Mouse (Mus musculus): ENCODE results near the gene Wfdc17. TPM values are rescaled to one million over a fixed set of nuclear protein-coding genes. Genes with fewer than 3 reads are reported as not detected.

Wfdc17 gene
- 9.5 TPM for polyA plus RNA-seq (2014; fragmentation: Illumina TruSeq; extraction: RNeasy Lipid Tissue Mini Kit (QIAGEN cat#74804); ENCODE audit: low read depth, low replicate concordance)

GRCm38 (mm10) chr11:83703705-83704104 is at the start of gene Wfdc17:
Wfdc17 (plus strand) TSS chr11:83703991.

GRCm38 (mm10) chr11:83662204-83662603 is 41.6 kb upstream of the Wfdc17 start, which contains the start of gene Ccl4:
Ccl4 (plus strand) TSS chr11:83662584.

DNA sequence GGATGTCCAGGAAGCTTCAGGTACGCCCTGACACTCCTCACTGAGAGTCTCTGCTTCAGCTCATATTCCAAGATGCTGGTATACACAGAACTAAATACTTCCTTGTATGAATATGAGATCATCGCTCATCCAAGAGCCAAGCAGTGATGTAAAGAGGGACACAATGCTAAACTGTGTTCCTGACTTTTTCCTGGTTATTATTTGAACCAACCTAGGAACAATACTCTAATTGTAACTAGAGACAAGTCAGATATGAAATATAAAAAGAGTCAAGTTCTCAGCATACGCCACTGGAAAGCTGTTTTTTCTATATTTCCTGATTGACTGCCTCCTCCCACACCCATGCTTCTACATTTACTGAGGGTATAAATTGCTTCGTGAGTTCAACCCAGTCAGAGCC is 4.9 kb downstream of the Wfdc17 start, which contains the start of gene Wfdc18:
Wfdc18 (plus strand) TSS at position 301 of the 400 bp plus-strand sequence.

GRCm38 (mm10) chr11:83746681-83747080 is 42.9 kb downstream of the Wfdc17 start, which contains the start of gene Wfdc21:
Wfdc21 (plus strand) TSS chr11:83746940.

DNA sequence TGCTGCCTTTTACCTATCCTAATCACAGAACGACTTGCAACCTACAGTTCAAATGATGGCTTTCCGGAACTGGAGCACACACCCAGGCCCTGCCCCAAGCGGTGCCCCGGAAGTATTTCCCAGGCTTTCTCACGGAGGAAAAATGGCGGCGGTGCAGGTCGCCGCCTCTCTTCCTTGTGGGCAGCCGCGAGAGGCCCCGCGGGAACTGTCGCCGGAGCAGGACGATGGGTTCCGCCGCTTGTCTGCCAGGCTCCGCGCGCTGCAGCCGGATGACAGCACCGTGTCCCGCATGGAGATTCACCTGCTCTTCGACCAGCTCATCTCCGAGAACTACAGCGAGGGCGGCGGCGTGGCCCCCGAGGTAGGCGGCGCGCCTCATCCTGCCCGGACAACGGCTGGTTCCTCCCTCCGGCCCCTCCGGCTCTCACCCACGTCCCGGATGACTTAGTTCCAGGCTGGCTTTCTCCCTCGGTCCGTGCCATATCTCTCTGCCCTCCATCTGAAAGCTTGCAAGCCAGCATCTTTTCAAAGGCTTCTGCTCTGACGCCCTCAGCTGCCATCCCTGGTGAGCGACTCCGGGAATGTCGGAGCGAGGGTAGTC is 49.9 kb downstream of the Wfdc17 start, which contains the start of gene Heatr6:
Heatr6 (plus strand) TSS at position 116 of the 601 bp plus-strand sequence.

Other genes with a start within 250 kb of the Wfdc17 start
- gene Mmp28, start 240.9 kb upstream of the Wfdc17 start, polyA plus RNA-seq (2014; fragmentation: Illumina TruSeq; extraction: RNeasy Lipid Tissue Mini Kit (QIAGEN cat#74804); ENCODE audit: low read depth, low replicate concordance), result 0.18 TPM
- 156 TPM for gene Taf15, start 230.9 kb upstream of the Wfdc17 start, polyA plus RNA-seq (2014; fragmentation: Illumina TruSeq; extraction: RNeasy Lipid Tissue Mini Kit (QIAGEN cat#74804); ENCODE audit: low read depth, low replicate concordance)
- gene Heatr9, start 181.8 kb upstream of the Wfdc17 start, polyA plus RNA-seq (2014; fragmentation: Illumina TruSeq; extraction: RNeasy Lipid Tissue Mini Kit (QIAGEN cat#74804); ENCODE audit: low read depth, low replicate concordance), result 30.0 TPM
- gene Ccl5, start 173.5 kb upstream of the Wfdc17 start, polyA plus RNA-seq (2014; fragmentation: Illumina TruSeq; extraction: RNeasy Lipid Tissue Mini Kit (QIAGEN cat#74804); ENCODE audit: low read depth, low replicate concordance), result 0.52 TPM
- 0.24 TPM for gene Ccl9, start 125.4 kb upstream of the Wfdc17 start, polyA plus RNA-seq (2014; fragmentation: Illumina TruSeq; extraction: RNeasy Lipid Tissue Mini Kit (QIAGEN cat#74804); ENCODE audit: low read depth, low replicate concordance)
- gene Ccl6, start 110.9 kb upstream of the Wfdc17 start, polyA plus RNA-seq (2014; fragmentation: Illumina TruSeq; extraction: RNeasy Lipid Tissue Mini Kit (QIAGEN cat#74804); ENCODE audit: low read depth, low replicate concordance), result 0.76 TPM
- gene Rpl9-ps1, start 58.4 kb upstream of the Wfdc17 start, polyA plus RNA-seq (2014; fragmentation: Illumina TruSeq; extraction: RNeasy Lipid Tissue Mini Kit (QIAGEN cat#74804); ENCODE audit: low read depth, low replicate concordance), result not detected
- gene Ccl3, start 54.6 kb upstream of the Wfdc17 start, polyA plus RNA-seq (2014; fragmentation: Illumina TruSeq; extraction: RNeasy Lipid Tissue Mini Kit (QIAGEN cat#74804); ENCODE audit: low read depth, low replicate concordance), result not detected
- gene Ccl4, start 41.4 kb upstream of the Wfdc17 start, polyA plus RNA-seq (2014; fragmentation: Illumina TruSeq; extraction: RNeasy Lipid Tissue Mini Kit (QIAGEN cat#74804); ENCODE audit: low read depth, low replicate concordance), result not detected
- gene Wfdc18, start 5.0 kb downstream of the Wfdc17 start, polyA plus RNA-seq (2014; fragmentation: Illumina TruSeq; extraction: RNeasy Lipid Tissue Mini Kit (QIAGEN cat#74804); ENCODE audit: low read depth, low replicate concordance), result 0.62 TPM
- not detected for gene Wfdc21, start 42.9 kb downstream of the Wfdc17 start, polyA plus RNA-seq (2014; fragmentation: Illumina TruSeq; extraction: RNeasy Lipid Tissue Mini Kit (QIAGEN cat#74804); ENCODE audit: low read depth, low replicate concordance)
- gene Heatr6, start 49.7 kb downstream of the Wfdc17 start, polyA plus RNA-seq (2014; fragmentation: Illumina TruSeq; extraction: RNeasy Lipid Tissue Mini Kit (QIAGEN cat#74804); ENCODE audit: low read depth, low replicate concordance), result 2.6 TPM
- gene Hnf1b, start 146.1 kb downstream of the Wfdc17 start, polyA plus RNA-seq (2014; fragmentation: Illumina TruSeq; extraction: RNeasy Lipid Tissue Mini Kit (QIAGEN cat#74804); ENCODE audit: low read depth, low replicate concordance), result 7.5 TPM
- 55.1 TPM for gene Ddx52, start 238.1 kb downstream of the Wfdc17 start, polyA plus RNA-seq (2014; fragmentation: Illumina TruSeq; extraction: RNeasy Lipid Tissue Mini Kit (QIAGEN cat#74804); ENCODE audit: low read depth, low replicate concordance)

Measured in testis, adult 10 weeks (tissue).